Mouse (Mus musculus): ENCODE measurements at regions not wholly inside any gene's neighbourhood (a gene's known extent, or its start where the extent isn't known, plus 50 kb on each side); places are given as distances from the start of the nearest gene placed in this dataset.

GRCm38 (mm10) chr12:13042934-13043333, 101.2 kb upstream of the Mycn start:
- no peak for TF ChIP-seq POLR2A (IDR thresholded peaks at IDR 0.05; ENCODE audit: control insufficient read depth, extremely low read depth, insufficient read depth, low read length, poor library complexity)
- TF ChIP-seq CTCF (IDR thresholded peaks at IDR 0.05; ENCODE audit: borderline replicate concordance, control insufficient read depth, extremely low read depth, insufficient read depth, low read length, poor library complexity) = no peak
